Mouse (Mus musculus): ENCODE data around the gene Etnk2.

DNA sequence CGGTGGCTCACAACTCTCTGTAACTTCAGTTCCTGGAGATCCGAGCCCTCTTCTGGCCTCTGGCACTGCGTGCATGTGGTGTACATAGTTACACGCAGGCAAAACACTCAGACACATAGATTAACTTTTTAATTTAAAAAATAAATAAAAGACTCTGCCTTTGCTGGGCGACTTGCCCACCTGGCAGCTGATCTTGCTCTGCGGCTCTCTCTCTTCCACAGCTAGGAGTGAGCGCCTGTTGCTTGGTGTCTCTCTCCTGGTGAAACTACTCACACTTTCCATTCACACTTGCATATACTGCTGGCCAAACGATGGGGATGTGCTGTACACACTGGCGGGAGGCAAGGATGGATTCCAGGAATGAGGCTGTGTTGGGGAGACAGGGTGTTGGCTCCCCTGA lies 16.8 kb upstream of the Etnk2 start:
- no peak for TF ChIP-seq CTCF (IDR thresholded peaks at IDR 0.05; ENCODE audit: low read depth)
- no peak for TF ChIP-seq EP300 (IDR thresholded peaks at IDR 0.05; ENCODE audit: low read depth)
